Mouse (Mus musculus): ENCODE measurements around the gene Ganc.

- no peak for TF ChIP-seq CTCF (IDR thresholded peaks at IDR 0.05; ENCODE audit: low read depth, low read length)
- no peak for TF ChIP-seq POLR2A (IDR thresholded peaks at IDR 0.05; ENCODE audit: borderline replicate concordance, low read depth, low read length)
These were observed 100.3 kb downstream of the Ganc start for GRCm38 (mm10) chr2:120503992-120504391.

Data from bone marrow macrophage, adult 2 months (primary cell).